ENCODE assay signal across 7 mouse cellular contexts in the genomic region with DNA sequence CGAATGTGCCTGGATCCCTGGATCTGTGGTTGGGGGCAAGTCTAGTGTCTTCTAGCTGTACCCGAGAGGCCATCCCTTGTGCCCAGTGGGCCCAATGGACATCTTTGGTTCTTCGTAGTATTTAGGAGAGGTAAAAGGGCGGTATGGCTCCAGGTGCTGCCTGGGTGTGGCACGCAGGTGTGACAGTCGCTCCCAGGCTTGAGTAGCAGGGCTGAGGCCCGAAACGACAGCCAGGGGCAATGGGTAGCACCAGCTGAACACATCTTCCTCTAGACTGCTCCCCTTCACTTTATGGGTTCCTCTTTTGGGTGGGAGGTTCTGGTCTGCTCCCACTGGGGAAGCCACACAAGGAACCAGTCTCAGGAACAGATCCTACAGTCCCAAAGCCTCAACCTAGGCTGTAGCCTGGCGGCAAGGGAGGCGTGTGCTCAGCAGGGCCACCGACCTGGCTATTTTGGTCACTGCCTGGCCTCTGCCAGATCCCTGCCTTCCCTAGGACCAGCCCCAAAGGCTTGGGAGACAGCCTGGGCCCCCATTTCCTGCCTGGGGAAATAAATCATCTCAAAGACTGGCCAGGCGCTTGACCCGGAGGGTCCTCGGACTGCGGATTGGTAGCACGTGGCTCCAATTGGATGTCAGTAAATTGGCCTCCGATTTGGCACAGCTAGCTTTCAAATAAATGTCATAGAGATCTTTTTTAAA. TPM values are rescaled to one million over a fixed set of nuclear protein-coding genes. Genes with fewer than 3 reads are reported as not detected.
DNase-seq lines count a peak whose midpoint lies in the region; ATAC-seq and TF ChIP-seq lines count a peak whose summit lies in the region.

No protein-coding gene starts in this region.

- TF ChIP-seq POLR2A in MEL (IDR thresholded peaks at IDR 0.05; ENCODE audit: control insufficient read depth in 1 of 2, insufficient read depth in 1 of 2, low read depth in 1 of 2, low read length in 2 of 2, poor library complexity in 1 of 2): no peak; a peak in 1 of 4 replicates
- peak; percentile 40; the same call in 1 of the 2 replicates for TF ChIP-seq POLR2A in bone marrow, adult 2 months (IDR thresholded peaks at IDR 0.05; ENCODE audit: borderline replicate concordance, control insufficient read depth, low read depth, low read length)
- TF ChIP-seq POLR2A in embryonic fibroblast, embryonic 13.5 days (IDR thresholded peaks at IDR 0.05; ENCODE audit: low read depth, low read length): no peak

- TF ChIP-seq EP300 in MEL (IDR thresholded peaks at IDR 0.05; ENCODE audit: low read depth in 1 of 2, low read length in 2 of 2): no peak

- TF ChIP-seq CTCF in MEL (IDR thresholded peaks at IDR 0.05 in 2 of 3, conservative IDR thresholded peaks at IDR 0.05 in 1 of 3; ENCODE audit: control insufficient read depth in 1 of 3, insufficient read depth in 1 of 3, low read depth in 2 of 3, low read length in 3 of 3, poor library complexity in 1 of 3, severe bottlenecking in 1 of 3): no peak
- no peak for TF ChIP-seq CTCF in bone marrow, adult 2 months (IDR thresholded peaks at IDR 0.05; ENCODE audit: control insufficient read depth, insufficient read depth, low read length)
- TF ChIP-seq CTCF in embryonic fibroblast, embryonic 13.5 days (IDR thresholded peaks at IDR 0.05; ENCODE audit: borderline replicate concordance, insufficient read depth, low read length): no peak

- H3K4me2 ChIP-seq in heart, embryonic 15.5 days: peak overlapping the region; percentile 93

- no peak for ATAC-seq in heart, embryonic 15.5 days (replicated peaks; ENCODE audit: insufficient number of reproducible peaks, insufficient read depth, low FRiP score, low read depth)

- H3K36me3 ChIP-seq in MEL (ENCODE audit: control insufficient read depth in 1 of 2, insufficient read depth in 2 of 2, low read length in 2 of 2) (peaks cover 0 to 30% of the 10 kb centered on the region in 2 experiments; a peak in 2 of 4 replicates), macrophage (ENCODE audit: inconsistent target) (peaks cover 11% of the 10 kb centered on the region)
- no peaks in the 10 kb centered on the region for H3K36me3 ChIP-seq in heart, embryonic 15.5 days

- H3K4me3 ChIP-seq in MEL (ENCODE audit: control insufficient read depth in 1 of 2, insufficient read depth in 1 of 2, low read depth in 2 of 2, low read length in 2 of 2): peak overlapping the region; percentile 73 to 86
- H3K4me3 ChIP-seq in bone marrow, adult 2 months (replicated peaks; ENCODE audit: control insufficient read depth, low read depth, low read length): peak overlapping the region; percentile 87
- peak overlapping the region; percentile 72 for H3K4me3 ChIP-seq in embryonic fibroblast, embryonic 13.5 days (ENCODE audit: insufficient read depth, low read length)
- peak overlapping the region; percentile 87 for H3K4me3 ChIP-seq in heart, embryonic 15.5 days
- H3K4me3 ChIP-seq in macrophage (ENCODE audit: inconsistent target): peak overlapping the region; percentile 94

- no peak for TF ChIP-seq RAD21 in MEL (IDR thresholded peaks at IDR 0.05; ENCODE audit: low read depth, low read length)

- no peaks in the 10 kb centered on the region for H3K9me3 ChIP-seq in MEL (replicated peaks; ENCODE audit: insufficient read depth, low read length)
- no peaks in the 10 kb centered on the region for H3K9me3 ChIP-seq in heart, embryonic 15.5 days (replicated peaks)

- peak overlapping the region; percentile 79 for H3K9ac ChIP-seq in MEL (ENCODE audit: control insufficient read depth, low read depth, low read length, poor library complexity, severe bottlenecking)
- H3K9ac ChIP-seq in heart, embryonic 15.5 days: peak overlapping the region; percentile 89

- WGBS in bone marrow, adult 2 months: 3% methylated on average over 17 of the region's 17 CpGs
- WGBS in heart, embryonic 15.5 days: 15% methylated on average over 17 of the region's 17 CpGs
- 2% methylated on average over 17 of the region's 17 CpGs for WGBS in macrophage (ENCODE audit: missing documents)

- peak; percentile 75 for DNase-seq in MEL (ENCODE audit: low read depth, low spot score)
- peak; percentile 83 for DNase-seq in kidney, postnatal 10 days
- peak; percentile 46 to 52 for DNase-seq in spleen, postnatal 36 days (ENCODE audit: low spot score in 2 of 2)

- H3K4me1 ChIP-seq in MEL (ENCODE audit: control insufficient read depth in 1 of 2, insufficient read depth in 2 of 2, low read length in 2 of 2): peaks cover 16 to 38% of the 10 kb centered on the region in 2 experiments
- peaks cover 7% of the 10 kb centered on the region for H3K4me1 ChIP-seq in bone marrow, adult 2 months (ENCODE audit: control insufficient read depth, insufficient read depth, low read length)
- H3K4me1 ChIP-seq in embryonic fibroblast, embryonic 13.5 days (ENCODE audit: control insufficient read depth, insufficient read depth, low read length): peaks cover 24% of the 10 kb centered on the region
- peaks cover 57% of the 10 kb centered on the region for H3K4me1 ChIP-seq in heart, embryonic 15.5 days (replicated peaks)

- no peaks in the 10 kb centered on the region for H3K27me3 ChIP-seq in MEL (ENCODE audit: control insufficient read depth in 1 of 2, insufficient read depth in 2 of 2, low read length in 2 of 2)
- no peaks in the 10 kb centered on the region for H3K27me3 ChIP-seq in heart, embryonic 15.5 days

- H3K27ac ChIP-seq in MEL (ENCODE audit: control insufficient read depth, low read depth, low read length) (peak overlapping the region; percentile 5; the same call in 1 of the 2 replicates), macrophage (peak overlapping the region; percentile 96)
- peak overlapping the region; percentile 99 for H3K27ac ChIP-seq in bone marrow, adult 2 months (ENCODE audit: control insufficient read depth, insufficient read depth, low read depth, low read length, poor library complexity)
- peak overlapping the region; percentile 2; the same call in 1 of the 2 replicates for H3K27ac ChIP-seq in embryonic fibroblast, embryonic 13.5 days (ENCODE audit: insufficient read depth, low read length)
- peak overlapping the region; percentile 88 for H3K27ac ChIP-seq in heart, embryonic 15.5 days

- H3K79me2 ChIP-seq in MEL (ENCODE audit: control insufficient read depth, insufficient read depth, low read length, poor library complexity): peaks cover 45% of the 10 kb centered on the region
- H3K79me2 ChIP-seq in macrophage (ENCODE audit: inconsistent target): peaks cover 59% of the 10 kb centered on the region

TF ChIP-seq in MEL, 35 proteins besides CTCF, POLR2A, EP300 and RAD21:
- TF ChIP-seq HCFC1 (IDR thresholded peaks at IDR 0.05; ENCODE audit: low read depth, low read length) (no peak), ZMIZ1 (IDR thresholded peaks at IDR 0.05; ENCODE audit: low read depth, low read length) (no peak), MYC (IDR thresholded peaks at IDR 0.05; ENCODE audit: low read depth, low read length) (0 out of 2 replicates have a peak, but pooled peaks have one; percentile 33), POLR2AphosphoS5 (IDR thresholded peaks at IDR 0.05; ENCODE audit: borderline replicate concordance, low read depth, low read length) (no peak), MXI1 (IDR thresholded peaks at IDR 0.05; ENCODE audit: low read depth, low read length) (peak; percentile 47), SIN3A (IDR thresholded peaks at IDR 0.05; ENCODE audit: low read length) (peak; percentile 59)

RNA-seq across cellular contexts. Expression of a gene that starts 1.1 kb away (rescaled TPM):
- total RNA-seq in MEL (2012; rRNA removed): 54.6 and 57.2 TPM in 2 replicates
- polyA plus RNA-seq in MEL (2012; ENCODE audit: insufficient read depth in 1 of 2, insufficient read length in 2 of 2, low read depth in 1 of 2, low replicate concordance in 2 of 2, missing spikeins in 1 of 2) (10 to 100 TPM in 1 of 2 experiments, not detected in 1; 90.0 TPM), macrophage (2018) (290 to 451 TPM (median 423 TPM) in 3 replicates)
- polyA plus RNA-seq in bone marrow, adult 2 months (2011; ENCODE audit: insufficient read depth, insufficient read length, low replicate concordance, missing spikeins): 18.5 and 36.3 TPM in 2 replicates
- 79.8 and 108 TPM in 2 replicates for polyA plus RNA-seq in embryonic fibroblast, embryonic 13.5 days (2011; ENCODE audit: insufficient read length, low read depth, missing spikeins)
- 72.5 and 74.9 TPM in 2 replicates for polyA plus RNA-seq in heart, embryonic 15.5 days (2015; fragmentation: Nextera tagmentation; extraction: Ambion mirVana)
- total RNA-seq in macrophage (2018; cell fraction: chromatin; rRNA removed): 1,000 to 10,000 TPM in 22 of 26 experiments, 100 to 1,000 TPM in 4; 867 to 1,969 (median 1,342) TPM
- 100 to 1,000 TPM; 407 to 728 (median 545) TPM for total RNA-seq in macrophage (2018; cell fraction: cytosol; rRNA removed)
- 1,000 to 10,000 TPM in 22 of 26 experiments, 100 to 1,000 TPM in 4; 893 to 1,549 (median 1,266) TPM for total RNA-seq in macrophage (2018; cell fraction: nucleus; rRNA removed)

Comparison
In these comparisons a context has a peak if more than half of its experiments do, and no peak if none do; other contexts are left out.
1. H3K27ac ChIP-seq: peak in every context shown above with its lines; median percentile 99 in bone marrow, adult 2 months; 96 in macrophage; 88 in heart, embryonic 15.5 days; 5 in MEL; 2 in embryonic fibroblast, embryonic 13.5 days.